Mouse (Mus musculus): ENCODE measurements around the gene Gabrb2. TPM values are rescaled to one million over a fixed set of nuclear protein-coding genes. Genes with fewer than 3 reads are reported as not detected.

Gene Gabrb2
- polyA plus RNA-seq, 1 experiment from 2014 or later = 0.25 TPM

DNA sequence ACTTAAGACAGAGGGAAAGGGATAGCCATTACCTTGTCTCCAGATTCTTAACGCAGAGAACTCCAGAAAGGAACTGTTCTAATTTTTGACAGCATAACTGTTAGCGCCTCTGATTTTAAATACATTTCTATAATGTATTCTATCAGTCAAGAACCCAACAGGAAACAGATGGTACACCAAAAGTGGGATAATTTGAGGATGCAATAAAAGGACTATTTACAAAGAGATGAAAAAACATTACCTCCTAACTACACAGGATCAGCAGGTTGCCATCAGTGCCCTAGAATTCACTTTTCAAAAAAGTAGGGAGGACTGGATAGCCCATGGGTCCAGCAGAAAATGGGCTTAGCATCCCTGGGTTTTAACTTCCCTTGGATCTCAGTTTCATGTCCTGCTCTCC lies 102.4 kb downstream of the Gabrb2 start:
- H3K36me3 ChIP-seq (ENCODE audit: insufficient read depth, low read length) = no peaks in the 10 kb centered on the region
- H3K27ac ChIP-seq (ENCODE audit: low read length) = no peak overlapping the region
- H3K4me1 ChIP-seq (ENCODE audit: insufficient read depth, low read depth, low read length) = no peaks in the 10 kb centered on the region
- WGBS = 80% methylated on average over 2 of the region's 2 CpGs
- no peak for TF ChIP-seq CTCF (IDR thresholded peaks at IDR 0.05)
- TF ChIP-seq EP300 (IDR thresholded peaks at IDR 0.05) = no peak
- no peaks in the 10 kb centered on the region for H3K9me3 ChIP-seq (ENCODE audit: low read length)
- H3K9ac ChIP-seq (replicated peaks; ENCODE audit: low read depth) = no peak overlapping the region
- no peak overlapping the region for H3K4me3 ChIP-seq (ENCODE audit: low read depth, low read length)
- no peak for ATAC-seq
- H3K4me2 ChIP-seq (replicated peaks; ENCODE audit: low read depth, low read length) = no peak overlapping the region
- no peaks in the 10 kb centered on the region for H3K27me3 ChIP-seq (replicated peaks; ENCODE audit: insufficient read depth, low read length)
- no peak for DNase-seq (ENCODE audit: low spot score)

DNA sequence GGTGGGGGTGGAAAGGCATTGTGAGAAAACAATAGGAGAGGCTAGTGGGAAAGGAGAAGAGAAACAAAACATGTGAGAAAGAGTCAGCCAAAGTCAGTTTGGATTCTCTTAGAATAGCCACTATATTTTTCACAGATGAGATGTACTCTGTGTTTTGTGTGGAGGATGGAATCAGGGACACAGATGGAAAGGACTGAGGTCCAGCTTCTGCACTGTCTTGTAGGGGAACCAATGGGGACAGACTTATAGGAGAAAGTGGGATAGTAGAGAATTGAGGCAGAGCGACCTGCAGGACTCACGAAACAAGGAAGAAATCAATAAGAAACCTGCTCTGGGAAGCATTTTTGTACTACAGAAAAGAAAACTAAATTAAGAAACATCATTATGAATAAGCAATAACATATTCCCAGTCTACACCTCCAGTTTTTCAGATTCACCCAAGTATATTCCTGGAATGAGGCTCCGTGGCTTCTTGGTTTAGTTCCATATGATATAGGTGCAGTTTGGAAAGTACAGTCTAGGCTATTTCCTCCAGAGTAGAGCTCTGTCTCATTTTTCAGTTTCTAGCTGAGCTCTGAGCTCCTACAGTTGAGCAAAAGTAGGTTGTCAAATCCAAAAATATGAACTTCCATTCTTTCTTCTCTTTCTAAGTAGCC lies 108.8 kb downstream of the Gabrb2 start:
- DNase-seq (ENCODE audit: low spot score) (no peak), ATAC-seq (no peak)
- Histone ChIP-seq H3K4me2 (replicated peaks; ENCODE audit: low read depth, low read length) (no peak overlapping the region), H3K9me3 (ENCODE audit: low read length) (no peaks in the 10 kb centered on the region), H3K27me3 (replicated peaks; ENCODE audit: insufficient read depth, low read length) (no peaks in the 10 kb centered on the region), H3K36me3 (ENCODE audit: insufficient read depth, low read length) (no peaks in the 10 kb centered on the region), H3K4me1 (ENCODE audit: insufficient read depth, low read depth, low read length) (no peaks in the 10 kb centered on the region), H3K9ac (replicated peaks; ENCODE audit: low read depth) (no peak overlapping the region), H3K27ac (ENCODE audit: low read length) (no peak overlapping the region), H3K4me3 (ENCODE audit: low read depth, low read length) (no peak overlapping the region)
- TF ChIP-seq EP300 (IDR thresholded peaks at IDR 0.05) = no peak
- no peak for TF ChIP-seq CTCF (IDR thresholded peaks at IDR 0.05)
- WGBS = 88% methylated on average over 3 of the region's 3 CpGs

- Histone ChIP-seq H3K4me1 (ENCODE audit: insufficient read depth, low read depth, low read length) (no peaks in the 10 kb centered on the region), H3K4me3 (ENCODE audit: low read depth, low read length) (no peak overlapping the region), H3K9me3 (ENCODE audit: low read length) (no peaks in the 10 kb centered on the region), H3K27me3 (replicated peaks; ENCODE audit: insufficient read depth, low read length) (no peaks in the 10 kb centered on the region), H3K9ac (replicated peaks; ENCODE audit: low read depth) (no peak overlapping the region), H3K4me2 (replicated peaks; ENCODE audit: low read depth, low read length) (no peak overlapping the region), H3K36me3 (ENCODE audit: insufficient read depth, low read length) (no peaks in the 10 kb centered on the region), H3K27ac (ENCODE audit: low read length) (no peak overlapping the region)
- no peak for ATAC-seq
- no peak for DNase-seq (ENCODE audit: low spot score)
- 51% methylated on average over 2 of the region's 2 CpGs for WGBS
- TF ChIP-seq CTCF (IDR thresholded peaks at IDR 0.05) (no peak), EP300 (IDR thresholded peaks at IDR 0.05) (no peak)
Measured at GRCm38 (mm10) chr11:42532577-42532976, 113.0 kb downstream of the Gabrb2 start.

DNA sequence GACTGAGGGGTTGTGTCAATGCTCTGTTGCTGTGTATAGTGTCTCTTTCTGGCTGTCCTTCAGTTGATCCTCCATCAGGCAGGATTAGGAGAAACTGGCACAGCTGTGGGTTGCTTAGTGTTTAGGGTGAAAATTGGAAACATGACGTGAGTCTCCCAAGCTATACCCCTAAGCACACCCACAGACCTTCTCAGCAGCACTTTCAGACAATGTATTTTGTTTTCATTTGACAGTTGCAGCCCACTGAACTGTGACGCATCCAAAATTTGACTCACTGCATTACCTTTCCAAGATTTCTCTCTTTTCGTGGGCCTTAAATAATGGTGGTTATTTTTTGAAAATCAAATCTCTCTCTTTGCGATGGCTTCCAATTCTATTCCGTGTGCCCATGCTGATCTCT lies 115.7 kb downstream of the Gabrb2 start:
- Histone ChIP-seq H3K27ac (ENCODE audit: low read length) (no peak overlapping the region), H3K4me2 (replicated peaks; ENCODE audit: low read depth, low read length) (no peak overlapping the region), H3K4me1 (ENCODE audit: insufficient read depth, low read depth, low read length) (no peaks in the 10 kb centered on the region), H3K36me3 (ENCODE audit: insufficient read depth, low read length) (no peaks in the 10 kb centered on the region), H3K4me3 (ENCODE audit: low read depth, low read length) (no peak overlapping the region), H3K27me3 (replicated peaks; ENCODE audit: insufficient read depth, low read length) (no peaks in the 10 kb centered on the region), H3K9me3 (ENCODE audit: low read length) (no peaks in the 10 kb centered on the region), H3K9ac (replicated peaks; ENCODE audit: low read depth) (no peak overlapping the region)
- DNase-seq (ENCODE audit: low spot score) (no peak), ATAC-seq (no peak)
- no peak for TF ChIP-seq EP300 (IDR thresholded peaks at IDR 0.05)
- TF ChIP-seq CTCF (IDR thresholded peaks at IDR 0.05) = no peak
- 78% methylated on average over 5 of the region's 5 CpGs for WGBS

GRCm38 (mm10) chr11:42535861-42536260 lies 116.3 kb downstream of the Gabrb2 start:
- ATAC-seq = no peak
- no peak overlapping the region for H3K4me3 ChIP-seq (ENCODE audit: low read depth, low read length)
- no peaks in the 10 kb centered on the region for H3K36me3 ChIP-seq (ENCODE audit: insufficient read depth, low read length)
- no peaks in the 10 kb centered on the region for H3K4me1 ChIP-seq (ENCODE audit: insufficient read depth, low read depth, low read length)
- H3K27ac ChIP-seq (ENCODE audit: low read length) = no peak overlapping the region
- no peaks in the 10 kb centered on the region for H3K9me3 ChIP-seq (ENCODE audit: low read length)
- DNase-seq (ENCODE audit: low spot score) = no peak
- no peak for TF ChIP-seq EP300 (IDR thresholded peaks at IDR 0.05)
- no peak overlapping the region for H3K4me2 ChIP-seq (replicated peaks; ENCODE audit: low read depth, low read length)
- WGBS = 68% methylated on average over 1 of the region's 1 CpGs
- no peaks in the 10 kb centered on the region for H3K27me3 ChIP-seq (replicated peaks; ENCODE audit: insufficient read depth, low read length)
- no peak overlapping the region for H3K9ac ChIP-seq (replicated peaks; ENCODE audit: low read depth)

DNA sequence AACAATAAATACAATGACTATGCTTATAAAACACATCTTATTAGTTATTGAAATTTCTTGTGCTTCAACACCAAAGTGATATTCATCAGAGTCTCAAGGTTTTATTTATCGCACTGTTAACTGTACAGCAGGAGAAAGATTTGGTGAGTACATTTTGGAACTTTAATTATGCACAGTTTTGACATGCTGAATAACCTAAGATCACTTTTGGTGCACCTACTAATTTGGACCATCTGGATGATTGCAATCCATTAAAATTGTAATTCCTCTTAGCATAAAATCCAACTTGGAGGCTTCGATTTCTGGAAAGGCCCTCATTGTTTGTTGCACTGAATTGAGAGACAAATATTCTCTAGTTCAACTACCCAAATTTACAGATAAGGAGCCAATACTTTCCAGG lies 123.3 kb downstream of the Gabrb2 start:
- 75% methylated on average over 2 of the region's 2 CpGs for WGBS
- Histone ChIP-seq H3K9me3 (ENCODE audit: low read length) (no peaks in the 10 kb centered on the region), H3K4me3 (ENCODE audit: low read depth, low read length) (no peak overlapping the region), H3K36me3 (ENCODE audit: insufficient read depth, low read length) (no peaks in the 10 kb centered on the region), H3K4me2 (replicated peaks; ENCODE audit: low read depth, low read length) (no peak overlapping the region), H3K9ac (replicated peaks; ENCODE audit: low read depth) (no peak overlapping the region), H3K4me1 (ENCODE audit: insufficient read depth, low read depth, low read length) (no peaks in the 10 kb centered on the region), H3K27ac (ENCODE audit: low read length) (no peak overlapping the region), H3K27me3 (replicated peaks; ENCODE audit: insufficient read depth, low read length) (no peaks in the 10 kb centered on the region)
- ATAC-seq (no peak), DNase-seq (ENCODE audit: low spot score) (no peak)
- TF ChIP-seq EP300 (IDR thresholded peaks at IDR 0.05) (no peak), CTCF (IDR thresholded peaks at IDR 0.05) (no peak)

DNA sequence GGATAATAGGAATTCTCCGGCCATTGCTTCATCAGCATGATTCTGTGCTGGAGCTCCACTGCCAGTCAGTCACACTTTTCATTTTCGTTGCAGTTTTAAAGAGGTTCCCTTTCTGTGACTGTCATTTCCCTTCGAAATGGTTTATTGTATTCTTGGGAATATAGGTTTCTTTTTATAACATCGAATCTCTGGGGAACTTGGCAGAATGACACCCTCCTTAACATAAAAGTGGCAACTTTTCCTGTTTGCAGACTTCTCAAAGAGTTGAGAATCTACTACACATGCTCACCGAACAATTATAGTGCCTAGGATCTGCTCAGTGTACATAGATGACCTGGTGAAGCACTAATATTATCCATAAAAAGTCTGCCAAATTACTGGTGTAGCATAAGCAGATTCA lies 146.5 kb downstream of the Gabrb2 start:
- DNase-seq (ENCODE audit: low spot score) = no peak
- H3K9me3 ChIP-seq (ENCODE audit: low read length) = no peaks in the 10 kb centered on the region
- no peaks in the 10 kb centered on the region for H3K27me3 ChIP-seq (replicated peaks; ENCODE audit: insufficient read depth, low read length)
- no peak overlapping the region for H3K4me2 ChIP-seq (replicated peaks; ENCODE audit: low read depth, low read length)
- ATAC-seq = no peak
- 77% methylated on average over 5 of the region's 5 CpGs for WGBS
- no peaks in the 10 kb centered on the region for H3K36me3 ChIP-seq (ENCODE audit: insufficient read depth, low read length)
- H3K27ac ChIP-seq (ENCODE audit: low read length) = no peak overlapping the region
- no peak overlapping the region for H3K4me3 ChIP-seq (ENCODE audit: low read depth, low read length)
- no peak overlapping the region for H3K9ac ChIP-seq (replicated peaks; ENCODE audit: low read depth)
- no peaks in the 10 kb centered on the region for H3K4me1 ChIP-seq (ENCODE audit: insufficient read depth, low read depth, low read length)
- TF ChIP-seq EP300 (IDR thresholded peaks at IDR 0.05) = no peak
- no peak for TF ChIP-seq CTCF (IDR thresholded peaks at IDR 0.05)

All from lung, postnatal 0 days (tissue).